Mouse (Mus musculus) spleen, adult 2 months (tissue): ENCODE data around the gene 2810006K23Rik.

ENCODE experiments used
- CTCF ChIP-seq: fragments of 200-500 bp; IDR thresholded peaks from 2 replicates; pipeline ENCODE4 v1.5.1; 2011; ENCODE audit warnings: mild to moderate bottlenecking, inconsistent platforms; ENCODE audit not compliant: insufficient read depth, insufficient read length, insufficient replicate concordance; ENCODE audit errors: extremely low read depth
- POLR2A ChIP-seq: fragments of 200-500 bp; IDR thresholded peaks from 2 replicates; pipeline ENCODE4 v1.6.1; 2011; ENCODE audit warnings: low read depth, low read length, inconsistent platforms

- TF ChIP-seq CTCF (peak; percentile 14; the same call in 1 of the 2 replicates), POLR2A (no peak)
Observed at GRCm38 (mm10) chr5:124284330-124284729, 43.6 kb upstream of the 2810006K23Rik start.
